Mouse (Mus musculus) heart, postnatal 0 days (tissue): Measurements from ENCODE around the gene St6galnac3.

Experiments
- CTCF ChIP-seq: IDR thresholded peaks from 2 replicates; pipeline ENCODE4 v1.5.1; 2016; ENCODE audit warnings: antibody characterized with exemption, control low read depth, low read depth
- EP300 ChIP-seq: IDR thresholded peaks from 2 replicates; pipeline ENCODE4 v1.6.1; 2016; ENCODE audit warnings: antibody characterized with exemption, low read depth

DNA sequence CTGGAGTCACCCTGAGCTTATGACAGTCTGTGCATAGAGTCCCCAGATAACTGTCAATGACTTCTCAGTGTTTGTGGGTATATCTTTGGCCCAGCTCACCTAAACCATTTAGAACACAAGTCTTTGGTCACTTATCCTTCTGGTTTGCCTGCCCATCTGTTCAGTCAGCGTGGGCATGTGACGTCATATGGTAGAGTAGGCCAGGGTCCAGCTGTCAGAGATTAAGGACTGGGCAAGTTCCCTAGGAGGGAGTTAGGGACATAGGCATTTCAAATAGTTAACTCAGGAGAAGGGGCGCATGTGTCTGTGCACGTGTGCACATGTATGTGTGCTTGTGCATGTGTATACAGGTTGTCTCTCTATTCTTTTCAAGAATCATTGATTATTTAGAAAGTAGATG, 554.8 kb downstream of the St6galnac3 start:
- TF ChIP-seq CTCF: no peak
- TF ChIP-seq EP300: no peak
